Mouse (Mus musculus) kidney, adult 2 months (tissue): ENCODE measurements around the gene Nudcd2. TPM values are rescaled to one million over a fixed set of nuclear protein-coding genes. Genes with fewer than 3 reads are reported as not detected.

Experiments
- DNase-seq: peaks from one replicate; pipeline ENCODE4 v3.0.0; 2021
- H3K27ac ChIP-seq: fragments of 200-500 bp; 2 replicates; pipeline ENCODE4 v1.5.1; 2012; ENCODE audit warnings: low read depth, low read length, control low read depth, inconsistent platforms; ENCODE audit not compliant: insufficient read depth
- H3K27me3 ChIP-seq: fragments of 200-500 bp; replicated peaks from 2 replicates; pipeline ENCODE4 v1.6.1; 2012; ENCODE audit warnings: mild to moderate bottlenecking, moderate library complexity, low read length, inconsistent platforms; ENCODE audit not compliant: control insufficient read depth, insufficient read depth
- H3K36me3 ChIP-seq: fragments of 200-500 bp; 2 replicates; pipeline ENCODE4 v1.6.1; 2012; ENCODE audit warnings: mild to moderate bottlenecking, moderate library complexity, low read length, inconsistent platforms; ENCODE audit not compliant: control insufficient read depth, insufficient read depth
- H3K4me1 ChIP-seq: fragments of 200-500 bp; 2 replicates; pipeline ENCODE4 v1.6.1; 2011; ENCODE audit warnings: low read length; ENCODE audit not compliant: control insufficient read depth, insufficient read depth
- H3K4me3 ChIP-seq: fragments of 200-500 bp; 2 replicates; pipeline ENCODE4 v1.5.1; 2011; ENCODE audit warnings: mild to moderate bottlenecking, low read depth, low read length, control low read depth; ENCODE audit not compliant: insufficient read depth
- CTCF ChIP-seq: fragments of 200-500 bp; conservative IDR thresholded peaks from 2 replicates; pipeline ENCODE4 v1.5.1; 2011; ENCODE audit warnings: low read depth, mild to moderate bottlenecking, control low read depth, low read length, moderate library complexity, mixed read lengths; ENCODE audit not compliant: insufficient read depth, insufficient read length
- POLR2A ChIP-seq: fragments of 200-500 bp; IDR thresholded peaks from one replicate; pipeline ENCODE4 v1.6.1; 2011; ENCODE audit warnings: low read depth, low read length, control low read depth
- WGBS: fragments of 180-500 bp; shearing (Covaris S2); methylation state at CpG from one replicate; pipeline ENCODE4 v1.1.7; 2018; 5-methylcytosine and 5-hydroxymethylcytosine counted together
- polyA plus RNA-seq: library from polyadenylated mRNA; depleted of rRNA; stranded (reverse); fragments of >200 nt; gene quantifications from 2 replicates; pipeline ENCODE4 v1.2.3, GENCODE M21; 2012; rRNA removed

The Nudcd2 gene
- polyA plus RNA-seq, 1 experiment = 7.5 TPM

- Histone ChIP-seq H3K27ac (no peak overlapping the region), H3K4me3 (no peak overlapping the region), H3K27me3 (no peaks in the 10 kb centered on the region), H3K36me3 (no peaks in the 10 kb centered on the region), H3K4me1 (no peaks in the 10 kb centered on the region)
- 59% methylated on average over 1 of the region's 1 CpGs for WGBS
- TF ChIP-seq CTCF (no peak), POLR2A (no peak)
- no peak for DNase-seq
These were observed 49.9 kb downstream of the Nudcd2 start for GRCm38 (mm10) chr11:40783346-40783745.

DNA sequence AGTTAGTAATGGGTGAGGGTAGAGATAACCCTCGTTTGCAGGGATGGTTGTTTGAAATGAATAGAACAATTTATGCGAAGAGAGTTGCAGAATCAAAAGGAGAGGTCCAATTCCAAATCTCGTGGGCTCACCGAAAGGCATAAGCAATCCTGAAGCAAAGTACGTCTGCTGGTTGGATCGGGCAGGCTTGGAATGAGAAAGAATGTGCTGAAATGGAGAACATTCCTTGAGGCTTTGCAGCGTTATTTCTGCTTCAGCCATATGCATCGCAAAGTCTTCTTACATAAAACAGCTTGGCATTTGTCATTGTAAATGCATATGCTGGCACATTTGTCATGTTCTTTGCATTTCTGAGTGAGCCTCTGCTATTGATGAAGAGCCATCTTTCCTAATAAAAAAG is 50.9 kb downstream of the Nudcd2 start:
- WGBS = 77% methylated on average over 8 of the region's 8 CpGs
- H3K4me3 ChIP-seq = no peak overlapping the region
- H3K4me1 ChIP-seq = no peaks in the 10 kb centered on the region
- no peaks in the 10 kb centered on the region for H3K36me3 ChIP-seq
- no peak overlapping the region for H3K27ac ChIP-seq
- TF ChIP-seq POLR2A = no peak
- no peak for TF ChIP-seq CTCF
- no peak for DNase-seq
- no peaks in the 10 kb centered on the region for H3K27me3 ChIP-seq

- H3K4me1 ChIP-seq = no peaks in the 10 kb centered on the region
- H3K4me3 ChIP-seq = no peak overlapping the region
- no peak overlapping the region for H3K27ac ChIP-seq
- no peaks in the 10 kb centered on the region for H3K36me3 ChIP-seq
- 80% methylated on average over 2 of the region's 2 CpGs for WGBS
- no peaks in the 10 kb centered on the region for H3K27me3 ChIP-seq
- no peak for DNase-seq
- TF ChIP-seq POLR2A (no peak), CTCF (no peak)
These were observed 53.4 kb downstream of the Nudcd2 start for GRCm38 (mm10) chr11:40786900-40787299.

Other genes starting within 250 kb of the Nudcd2 start
- gene Mat2b, start 38.5 kb upstream of the Nudcd2 start, polyA plus RNA-seq = 51.7 and 57.2 TPM in 2 replicates
- gene Hmmr, start 245 bp upstream of the Nudcd2 start, polyA plus RNA-seq = 0.31 and 0.35 TPM in 2 replicates
- gene Ccng1, start 21.6 kb downstream of the Nudcd2 start, polyA plus RNA-seq = 24.6 and 29.1 TPM in 2 replicates